Mouse (Mus musculus) lung, postnatal 10 days (tissue): ENCODE measurements around the gene Znrf2.
A peak's percentile ranks its signal among the peaks of the same experiment; 100 is the strongest.
"Not testable (repeated sequence)": the region's sequence is repeated elsewhere in the genome, so short reads cannot be mapped to it uniquely, and the experiment has no call there.

Source experiments
- DNase-seq: peaks from one replicate; pipeline ENCODE4 v3.0.0; 2021

The Znrf2 gene

GRCm38 (mm10) chr6:54854859-54855258 lies 38.1 kb downstream of the Znrf2 start:
- no peak for DNase-seq

- no peak for DNase-seq
These were observed 39.3 kb downstream of the Znrf2 start for GRCm38 (mm10) chr6:54855801-54856583.

- not testable (repeated sequence) for DNase-seq
These were observed 42.4 kb downstream of the Znrf2 start for GRCm38 (mm10) chr6:54859159-54859558.

- DNase-seq: no peak
These were observed 43.5 kb downstream of the Znrf2 start for GRCm38 (mm10) chr6:54860180-54860579.

- DNase-seq: no peak
These were observed 50.2 kb downstream of the Znrf2 start for GRCm38 (mm10) chr6:54866731-54867410.

GRCm38 (mm10) chr6:54867411-54867745 lies 50.7 kb downstream of the Znrf2 start:
- no peak for DNase-seq

GRCm38 (mm10) chr6:54873029-54873428 lies 56.3 kb downstream of the Znrf2 start:
- no peak for DNase-seq

- DNase-seq: no peak
These were observed 60.1 kb downstream of the Znrf2 start for GRCm38 (mm10) chr6:54876782-54877181.

GRCm38 (mm10) chr6:54877651-54878050 lies 60.9 kb downstream of the Znrf2 start:
- DNase-seq: no peak

- DNase-seq: no peak
These were observed 61.8 kb downstream of the Znrf2 start for GRCm38 (mm10) chr6:54878546-54878945.

GRCm38 (mm10) chr6:54880086-54880485 lies 63.4 kb downstream of the Znrf2 start:
- DNase-seq: no peak

- no peak for DNase-seq
These were observed 66.7 kb downstream of the Znrf2 start for GRCm38 (mm10) chr6:54883424-54883823.

GRCm38 (mm10) chr6:54886195-54886594 lies 69.5 kb downstream of the Znrf2 start:
- DNase-seq: no peak

- no peak for DNase-seq
These were observed 73.5 kb downstream of the Znrf2 start for GRCm38 (mm10) chr6:54890221-54890620.

GRCm38 (mm10) chr6:54891384-54891783 lies 74.7 kb downstream of the Znrf2 start:
- no peak for DNase-seq

- no peak for DNase-seq
These were observed 83.5 kb downstream of the Znrf2 start for GRCm38 (mm10) chr6:54900256-54900655.

- DNase-seq: no peak
These were observed 85.8 kb downstream of the Znrf2 start for GRCm38 (mm10) chr6:54902547-54902946.

- DNase-seq: no peak
These were observed 89.6 kb downstream of the Znrf2 start for GRCm38 (mm10) chr6:54906053-54907040.

GRCm38 (mm10) chr6:54914977-54915376 lies 98.3 kb downstream of the Znrf2 start:
- peak; percentile 27 for DNase-seq

- no peak for DNase-seq
These were observed 99.4 kb downstream of the Znrf2 start for GRCm38 (mm10) chr6:54916163-54916562.

- no peak for DNase-seq
These were observed 100.2 kb downstream of the Znrf2 start for GRCm38 (mm10) chr6:54916941-54917340.

- peak; percentile 81 for DNase-seq
These were observed 100.8 kb downstream of the Znrf2 start for GRCm38 (mm10) chr6:54917523-54917922.

GRCm38 (mm10) chr6:54918521-54918920 lies 101.8 kb downstream of the Znrf2 start:
- no peak for DNase-seq
